Mouse (Mus musculus): ENCODE results near the gene Ripor1. TPM values are rescaled to one million over a fixed set of nuclear protein-coding genes. Genes with fewer than 3 reads are reported as not detected.
"Not testable (repeated sequence)": the region's sequence is repeated elsewhere in the genome, so short reads cannot be mapped to it uniquely, and the experiment has no call there.

Gene Ripor1
- 27.9 and 36.5 TPM in 2 replicates for polyA plus RNA-seq (2015; fragmentation: Nextera tagmentation; extraction: Ambion mirVana)

- H3K4me2 ChIP-seq = peak within 1 kb of the TSS; percentile 92
- H3K9ac ChIP-seq = peak within 1 kb of the TSS; percentile 78
- no peaks in the 10 kb centered on the region for H3K9me3 ChIP-seq (replicated peaks)
- H3K27me3 ChIP-seq = no peaks in the 10 kb centered on the region
- H3K4me1 ChIP-seq (replicated peaks) = peaks cover 36% of the 10 kb centered on the region
- H3K4me3 ChIP-seq = peak within 1 kb of the TSS; percentile 66
- peak; percentile 79 for ATAC-seq (replicated peaks; ENCODE audit: insufficient number of reproducible peaks, insufficient read depth, low FRiP score, low read depth)
- H3K36me3 ChIP-seq = no peaks in the 10 kb centered on the region
- peak within 1 kb of the TSS; percentile 86 for H3K27ac ChIP-seq
- under 1% methylated on average over 40 of the region's 42 CpGs for WGBS
Measured at GRCm38 (mm10) chr8:105604804-105605381, at the start of gene Ripor1. Ripor1 (plus strand) TSS chr8:105605255.

GRCm38 (mm10) chr8:105562863-105563262 lies 42.2 kb upstream of the Ripor1 start:
- peaks cover 29% of the 10 kb centered on the region for H3K4me1 ChIP-seq (replicated peaks)
- H3K9me3 ChIP-seq (replicated peaks) = no peaks in the 10 kb centered on the region
- WGBS = 77% methylated on average over 3 of the region's 3 CpGs
- ATAC-seq (replicated peaks; ENCODE audit: insufficient number of reproducible peaks, insufficient read depth, low FRiP score, low read depth) = no peak
- peaks cover 5% of the 10 kb centered on the region; the same call in 1 of the 2 replicates for H3K36me3 ChIP-seq
- no peak overlapping the region for H3K27ac ChIP-seq
- no peaks in the 10 kb centered on the region for H3K27me3 ChIP-seq
- H3K4me2 ChIP-seq = no peak overlapping the region
- H3K4me3 ChIP-seq = no peak overlapping the region
- H3K9ac ChIP-seq = no peak overlapping the region

GRCm38 (mm10) chr8:105563871-105564270 lies 41.2 kb upstream of the Ripor1 start:
- Histone ChIP-seq H3K4me3 (no peak overlapping the region), H3K36me3 (no peaks in the 10 kb centered on the region), H3K4me2 (no peak overlapping the region), H3K27me3 (no peaks in the 10 kb centered on the region), H3K9ac (no peak overlapping the region), H3K4me1 (replicated peaks) (peaks cover 29% of the 10 kb centered on the region), H3K27ac (no peak overlapping the region), H3K9me3 (replicated peaks) (no peaks in the 10 kb centered on the region)
- ATAC-seq (replicated peaks; ENCODE audit: insufficient number of reproducible peaks, insufficient read depth, low FRiP score, low read depth) = no peak
- WGBS = 88% methylated on average over 1 of the region's 1 CpGs

- H3K27ac ChIP-seq; H3K27me3 ChIP-seq; ATAC-seq (replicated peaks; ENCODE audit: insufficient number of reproducible peaks, insufficient read depth, low FRiP score, low read depth); H3K36me3 ChIP-seq; H3K9me3 ChIP-seq (replicated peaks): not testable (repeated sequence)
- H3K9ac ChIP-seq = peak overlapping the region; percentile 86
- peak overlapping the region; percentile 87 for H3K4me3 ChIP-seq
- WGBS = 80% methylated on average over 9 of the region's 9 CpGs
- peaks cover 29% of the 10 kb centered on the region for H3K4me1 ChIP-seq (replicated peaks)
- peak overlapping the region; percentile 80 for H3K4me2 ChIP-seq
Measured at GRCm38 (mm10) chr8:105564573-105565229, 40.4 kb upstream of the Ripor1 start.

- peak overlapping the region; percentile 86 for H3K9ac ChIP-seq
- 1% methylated on average over 31 of the region's 31 CpGs for WGBS
- H3K27ac ChIP-seq = peak overlapping the region; percentile 81
- H3K36me3 ChIP-seq = no peaks in the 10 kb centered on the region
- H3K9me3 ChIP-seq (replicated peaks) = no peaks in the 10 kb centered on the region
- H3K4me1 ChIP-seq (replicated peaks) = peaks cover 29% of the 10 kb centered on the region
- H3K4me3 ChIP-seq = peak overlapping the region; percentile 87
- peak overlapping the region; percentile 80 for H3K4me2 ChIP-seq
- ATAC-seq (replicated peaks; ENCODE audit: insufficient number of reproducible peaks, insufficient read depth, low FRiP score, low read depth) = peak; percentile 56
- no peaks in the 10 kb centered on the region for H3K27me3 ChIP-seq
Measured at GRCm38 (mm10) chr8:105565401-105565881, 39.6 kb upstream of the Ripor1 start.

GRCm38 (mm10) chr8:105565952-105566702 lies 38.9 kb upstream of the Ripor1 start, which contains the start of gene Atp6v0d1:
Atp6v0d1 (minus strand) TSS chr8:105566047.
- peak within 1 kb of the TSS; percentile 87 for H3K4me3 ChIP-seq
- peak within 1 kb of the TSS; percentile 81 for H3K27ac ChIP-seq
- H3K36me3 ChIP-seq = no peaks in the 10 kb centered on the region
- H3K27me3 ChIP-seq = no peaks in the 10 kb centered on the region
- H3K9ac ChIP-seq = peak within 1 kb of the TSS; percentile 86
- peaks cover 29% of the 10 kb centered on the region for H3K4me1 ChIP-seq (replicated peaks)
- H3K9me3 ChIP-seq (replicated peaks) = no peaks in the 10 kb centered on the region
- peak within 1 kb of the TSS; percentile 80 for H3K4me2 ChIP-seq
- peak; percentile 98 for ATAC-seq (replicated peaks; ENCODE audit: insufficient number of reproducible peaks, insufficient read depth, low FRiP score, low read depth)
- 3% methylated on average over 53 of the region's 53 CpGs for WGBS

GRCm38 (mm10) chr8:105566703-105567595 lies 38.1 kb upstream of the Ripor1 start:
- Histone ChIP-seq H3K27ac (no peak overlapping the region; the same call in 1 of the 2 replicates), H3K9me3 (replicated peaks) (no peaks in the 10 kb centered on the region), H3K36me3 (no peaks in the 10 kb centered on the region), H3K4me3 (peak overlapping the region; percentile 87), H3K9ac (peak overlapping the region; percentile 54), H3K4me1 (replicated peaks) (peaks cover 29% of the 10 kb centered on the region), H3K4me2 (peak overlapping the region; percentile 80), H3K27me3 (no peaks in the 10 kb centered on the region)
- ATAC-seq (replicated peaks; ENCODE audit: insufficient number of reproducible peaks, insufficient read depth, low FRiP score, low read depth) = no peak; the same call in 1 of the 2 replicates
- 21% methylated on average over 27 of the region's 27 CpGs for WGBS

- Histone ChIP-seq H3K36me3 (no peaks in the 10 kb centered on the region), H3K27ac (no peak overlapping the region), H3K9ac (no peak overlapping the region), H3K27me3 (no peaks in the 10 kb centered on the region), H3K4me3 (no peak overlapping the region), H3K9me3 (replicated peaks) (no peaks in the 10 kb centered on the region), H3K4me1 (replicated peaks) (peaks cover 5% of the 10 kb centered on the region), H3K4me2 (no peak overlapping the region)
- WGBS = 83% methylated on average over 9 of the region's 9 CpGs
- ATAC-seq (replicated peaks; ENCODE audit: insufficient number of reproducible peaks, insufficient read depth, low FRiP score, low read depth) = no peak
Measured at GRCm38 (mm10) chr8:105571810-105572209, 33.2 kb upstream of the Ripor1 start.

- H3K9me3 ChIP-seq (replicated peaks) = no peaks in the 10 kb centered on the region
- no peak overlapping the region for H3K4me3 ChIP-seq
- H3K36me3 ChIP-seq = no peaks in the 10 kb centered on the region
- H3K4me1 ChIP-seq (replicated peaks) = no peaks in the 10 kb centered on the region
- ATAC-seq (replicated peaks; ENCODE audit: insufficient number of reproducible peaks, insufficient read depth, low FRiP score, low read depth) = no peak
- H3K9ac ChIP-seq = no peak overlapping the region
- H3K4me2 ChIP-seq = no peak overlapping the region
- H3K27me3 ChIP-seq = no peaks in the 10 kb centered on the region
- H3K27ac ChIP-seq = no peak overlapping the region
Measured at GRCm38 (mm10) chr8:105573427-105573826, 31.6 kb upstream of the Ripor1 start.

GRCm38 (mm10) chr8:105574741-105575140 lies 30.3 kb upstream of the Ripor1 start:
- no peaks in the 10 kb centered on the region for H3K4me1 ChIP-seq (replicated peaks)
- no peaks in the 10 kb centered on the region for H3K27me3 ChIP-seq
- 36% methylated on average over 6 of the region's 6 CpGs for WGBS
- no peak for ATAC-seq (replicated peaks; ENCODE audit: insufficient number of reproducible peaks, insufficient read depth, low FRiP score, low read depth)
- no peaks in the 10 kb centered on the region for H3K9me3 ChIP-seq (replicated peaks)
- H3K4me2 ChIP-seq = no peak overlapping the region
- no peak overlapping the region for H3K4me3 ChIP-seq
- no peak overlapping the region for H3K9ac ChIP-seq
- H3K27ac ChIP-seq = no peak overlapping the region
- no peaks in the 10 kb centered on the region for H3K36me3 ChIP-seq
